Mouse (Mus musculus): ENCODE results near the gene Gpr108.

- TF ChIP-seq GATA1 (IDR thresholded peaks at IDR 0.05; ENCODE audit: borderline replicate concordance, low read length) (no peak), FLI1 (IDR thresholded peaks at IDR 0.05; ENCODE audit: low read length) (no peak)
Observed at GRCm38 (mm10) chr17:57278537-57278936, 30.3 kb upstream of the Gpr108 start.

All from megakaryocyte, embryonic 14.5 days (primary cell).